Mouse (Mus musculus) skeletal muscle tissue, adult 2 months (tissue): Measurements from ENCODE around the gene Pef1.

ENCODE experiments used
- DNase-seq: peaks from one replicate; pipeline ENCODE4 v3.0.0-alpha.2; 2012; ENCODE audit warnings: low read depth, low spot score

Gene Pef1

DNA sequence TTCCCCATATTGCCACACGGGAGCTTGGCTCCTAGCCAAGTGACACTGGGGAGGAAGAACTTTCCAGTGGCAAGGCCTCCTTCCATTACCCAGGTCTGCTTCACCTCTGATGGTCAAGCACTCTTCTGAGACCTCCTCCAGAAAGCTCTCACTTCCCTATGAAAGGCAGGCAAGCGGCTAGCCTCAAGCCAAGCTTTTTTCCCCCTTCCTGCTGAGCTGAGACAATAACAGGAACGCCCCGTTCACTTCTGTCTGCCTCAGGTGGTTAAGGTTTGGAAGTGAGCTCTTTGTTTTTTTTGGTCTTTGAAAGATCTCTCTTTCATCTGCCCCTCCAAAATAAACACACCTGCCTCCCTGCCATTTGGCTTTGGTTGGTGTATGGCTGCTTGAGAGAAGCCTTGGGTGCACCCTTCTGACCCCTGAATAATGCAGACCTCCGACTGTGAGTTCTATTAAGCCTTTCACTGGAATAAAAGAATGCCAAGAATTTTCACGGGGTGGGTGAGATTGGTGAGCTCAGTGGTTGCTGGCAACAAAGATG, at the start of gene Pef1:
Gene Pef1, plus strand, starts transcription at position 448 of the 541 bp plus-strand sequence.
- DNase-seq: no peak

DNA sequence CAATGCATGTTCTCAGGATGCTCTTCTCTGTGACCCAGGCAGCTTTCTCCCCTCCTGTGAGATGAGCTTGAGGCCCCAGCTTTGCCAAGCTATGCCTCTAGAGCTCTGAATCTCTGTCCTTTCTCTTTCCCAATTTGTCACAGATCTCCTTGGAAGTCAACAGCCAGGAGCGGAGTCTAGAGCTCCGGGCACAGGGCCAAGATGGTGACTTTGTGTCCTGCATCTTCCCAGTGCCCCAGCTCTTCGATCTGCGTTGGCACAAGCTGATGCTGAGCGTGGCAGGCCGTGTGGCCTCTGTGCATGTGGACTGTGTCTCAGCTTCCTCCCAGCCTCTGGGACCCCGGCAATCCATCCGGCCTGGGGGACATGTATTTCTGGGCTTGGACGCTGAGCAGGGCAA, 49.2 kb upstream of the Pef1 start:
- no peak for DNase-seq

DNA sequence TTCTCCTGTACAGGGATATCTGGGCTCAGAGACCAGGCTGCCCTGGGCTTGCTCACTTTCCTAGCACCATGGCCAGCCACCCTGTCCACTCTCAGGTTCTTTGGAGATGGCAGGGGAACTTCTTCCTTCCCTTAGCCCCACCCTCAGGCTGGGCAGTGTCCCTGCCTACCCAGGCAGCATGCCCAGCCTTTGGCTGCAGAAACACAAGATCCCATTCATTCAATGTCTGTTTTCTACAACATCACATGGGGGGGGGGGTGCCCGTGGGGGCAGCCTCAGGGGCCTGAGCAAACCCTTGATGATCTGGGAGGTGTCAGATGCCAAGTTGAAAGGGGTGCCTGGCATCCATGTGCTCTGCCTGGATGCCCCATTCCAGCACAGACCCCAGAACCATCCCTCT, 47.6 kb upstream of the Pef1 start:
- no peak for DNase-seq

DNA sequence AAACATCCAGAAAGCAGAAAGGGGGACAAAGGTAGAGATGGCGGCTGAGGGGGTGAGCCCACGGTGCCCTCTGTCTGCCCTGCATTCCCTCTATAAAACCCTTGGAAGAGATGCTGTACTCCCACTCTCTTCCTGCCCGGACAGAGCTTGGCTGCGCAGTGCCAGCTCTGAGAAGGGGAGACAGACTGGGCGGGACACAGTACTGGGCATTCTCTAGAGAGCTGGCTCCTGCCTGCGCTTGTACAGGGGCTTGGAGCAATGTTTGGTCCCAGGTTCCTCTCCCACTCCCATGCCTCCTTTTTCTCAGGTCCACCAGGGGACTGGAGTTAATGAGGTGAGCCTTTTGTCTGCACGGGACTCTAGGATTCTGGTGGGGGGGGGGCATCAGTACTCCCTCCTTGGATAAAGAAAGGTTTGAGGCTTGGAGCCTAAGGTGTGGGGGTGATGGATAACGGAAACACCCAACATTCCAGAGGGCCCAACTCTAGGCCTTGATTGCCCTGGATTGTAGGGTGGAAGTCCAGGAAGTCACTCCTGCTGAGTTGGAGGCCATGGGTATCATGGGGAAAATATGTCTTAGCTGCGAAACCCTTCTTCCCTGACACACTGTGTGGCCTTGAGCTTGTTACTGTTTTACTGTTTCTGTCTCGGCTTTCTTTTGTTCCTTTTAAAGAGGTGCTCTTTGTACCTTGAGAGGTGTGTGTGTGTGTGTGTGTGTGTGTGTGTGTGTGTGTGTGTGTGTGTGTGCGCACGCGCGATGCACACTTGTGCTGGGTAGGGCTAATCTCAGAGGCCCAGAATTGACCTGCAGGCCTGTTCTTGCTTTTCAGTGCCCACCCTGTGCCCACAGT, 47.0 kb upstream of the Pef1 start:
- DNase-seq: no peak

DNA sequence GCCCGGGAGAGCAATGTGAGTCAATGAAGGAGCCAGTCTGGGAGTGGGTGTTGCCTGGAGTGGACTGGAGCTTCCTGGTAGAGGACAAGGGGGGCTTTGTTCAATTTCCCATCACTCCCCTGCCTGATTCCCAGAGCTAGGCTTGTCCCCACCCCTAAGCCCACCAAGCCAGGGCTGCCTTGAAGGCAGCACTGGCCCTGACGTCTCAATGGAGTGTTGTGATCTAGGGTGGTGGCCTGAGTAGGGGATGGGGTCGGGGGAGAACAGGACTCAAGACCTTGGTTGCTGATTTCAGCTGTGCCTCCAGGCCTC, 46.4 kb upstream of the Pef1 start:
- no peak for DNase-seq

DNA sequence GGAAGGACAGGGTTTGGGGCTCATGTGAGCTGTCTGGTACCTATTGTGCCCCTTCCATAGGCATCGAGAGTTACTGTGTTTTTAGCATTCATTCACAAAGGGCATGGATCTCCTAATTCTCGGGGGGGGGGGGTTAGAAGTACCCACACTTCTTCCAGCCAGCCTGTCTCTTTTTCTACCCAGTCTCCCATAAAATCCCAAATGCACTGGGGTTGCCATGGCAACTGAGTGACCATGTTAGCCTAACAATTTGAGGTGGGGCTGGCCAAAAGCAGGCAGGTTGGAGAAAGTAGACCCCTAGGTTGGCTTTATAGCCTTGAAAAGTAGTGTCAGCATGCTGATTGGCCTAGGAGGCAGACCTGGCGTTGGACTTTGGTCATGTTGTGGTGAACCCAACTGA, 45.9 kb upstream of the Pef1 start:
- DNase-seq: no peak

DNA sequence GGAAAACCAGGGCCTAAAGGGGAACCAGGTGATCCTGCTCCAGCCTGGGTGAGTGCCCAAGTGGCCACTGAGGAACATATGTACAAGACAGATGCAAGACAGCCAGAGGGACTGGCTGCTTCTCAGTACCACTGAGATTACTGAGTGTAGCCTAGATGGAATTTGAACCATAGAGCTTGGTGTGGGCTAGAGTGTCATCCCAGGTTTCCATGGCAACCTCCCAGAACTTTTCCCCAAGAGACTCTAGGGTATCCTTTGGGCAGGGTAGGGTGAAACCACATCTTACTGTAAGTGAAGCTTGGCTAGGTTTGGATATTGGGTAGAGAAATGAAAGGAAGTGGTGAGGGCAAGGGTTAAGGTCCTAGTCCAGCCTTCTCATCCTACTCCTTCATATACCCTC, 41.4 kb upstream of the Pef1 start:
- DNase-seq: no peak

DNA sequence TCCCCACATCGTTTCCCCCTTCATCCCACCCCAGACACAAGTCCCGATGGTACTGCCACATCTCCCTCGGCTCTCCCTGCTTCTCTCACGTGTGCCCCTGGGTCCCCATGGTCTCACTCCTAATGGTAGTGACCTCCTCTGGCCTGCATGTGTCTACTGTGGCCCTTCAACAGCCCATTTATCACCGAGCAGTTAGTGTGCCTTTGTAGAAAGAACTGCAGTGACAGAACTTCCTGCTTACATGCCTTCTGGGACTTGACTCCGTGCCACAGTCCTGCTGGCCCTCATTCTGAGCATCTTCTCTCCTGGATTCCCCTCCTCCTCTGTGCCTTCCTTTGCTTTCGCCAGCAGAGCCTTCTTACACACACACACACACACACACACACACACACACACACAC, 39.2 kb upstream of the Pef1 start:
- no peak for DNase-seq

DNA sequence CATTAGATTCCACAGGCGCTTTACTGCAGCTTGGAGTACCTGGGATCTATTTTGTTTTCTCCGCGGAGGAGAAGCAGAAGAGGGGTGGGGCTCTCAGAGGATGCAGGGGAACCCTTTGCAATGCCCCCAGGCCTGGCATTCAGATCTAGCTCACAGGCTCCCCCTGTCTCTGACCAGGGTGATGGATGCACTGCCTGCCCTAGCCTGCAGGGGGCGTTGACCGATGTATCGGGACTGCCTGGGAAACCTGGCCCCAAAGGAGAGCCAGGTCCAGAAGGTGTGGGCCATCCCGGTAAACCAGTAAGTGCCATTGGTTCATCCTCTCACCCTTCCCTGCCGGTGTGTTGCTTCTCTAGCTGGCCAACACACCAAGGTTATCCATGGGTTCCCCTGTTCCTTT, 35.5 kb upstream of the Pef1 start:
- DNase-seq: no peak

DNA sequence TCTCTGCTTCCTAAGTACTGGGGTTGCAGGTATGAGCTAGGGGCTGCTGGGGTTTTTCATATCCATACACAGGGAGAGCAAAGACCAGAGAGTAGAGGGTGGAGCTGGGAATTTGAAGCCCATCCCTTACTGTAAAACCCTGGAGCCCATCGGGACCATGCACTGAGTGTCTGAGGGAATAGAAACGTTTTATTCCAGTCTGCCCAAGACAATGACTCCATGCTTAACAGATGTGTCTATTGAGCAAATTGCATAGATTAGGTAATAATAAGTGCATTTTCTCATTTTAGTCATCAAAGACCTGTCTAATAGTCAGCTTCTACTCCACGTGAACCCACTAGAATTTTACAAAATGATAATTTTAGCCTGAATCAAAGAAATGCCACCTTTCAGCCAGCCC, 31.8 kb upstream of the Pef1 start:
- no peak for DNase-seq

DNA sequence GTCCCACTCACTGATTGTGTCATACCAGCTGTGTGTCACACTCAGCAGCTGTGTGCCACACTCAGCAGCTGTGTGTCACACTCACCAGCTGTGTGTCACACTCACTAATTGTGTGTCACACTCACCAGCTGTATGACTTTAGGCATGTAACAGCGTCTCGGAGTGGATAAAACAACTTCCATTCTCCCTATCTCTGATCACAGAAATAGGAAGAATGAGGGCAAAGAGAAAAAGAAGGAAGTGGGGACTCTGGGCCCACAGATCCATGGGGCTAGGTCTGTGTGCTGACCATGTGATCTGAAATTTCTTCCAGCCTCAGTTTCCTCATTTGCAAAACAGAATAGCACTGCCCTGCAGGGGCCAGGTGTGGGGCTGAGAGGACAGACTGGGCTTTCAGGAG, 30.6 kb upstream of the Pef1 start:
- DNase-seq: no peak

DNA sequence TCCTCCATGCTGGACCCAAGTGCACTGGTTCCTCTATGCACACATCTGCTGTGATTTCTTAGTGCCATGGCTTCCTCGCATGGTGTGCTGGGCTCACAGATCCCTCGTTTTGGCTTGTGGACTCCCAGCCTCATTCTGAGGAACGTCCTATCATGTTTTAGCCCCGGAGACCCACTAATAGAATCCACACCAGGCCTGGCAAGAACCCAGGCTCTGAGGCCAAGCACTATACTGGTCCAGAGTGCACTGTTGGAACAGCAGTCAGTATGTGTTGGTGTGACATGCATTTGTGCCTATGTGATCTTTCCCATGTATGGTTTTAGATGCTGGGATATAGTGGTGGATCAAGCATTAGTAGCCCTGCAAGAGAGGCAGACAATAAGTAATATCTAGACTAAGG, 29.0 kb upstream of the Pef1 start:
- DNase-seq: no peak

DNA sequence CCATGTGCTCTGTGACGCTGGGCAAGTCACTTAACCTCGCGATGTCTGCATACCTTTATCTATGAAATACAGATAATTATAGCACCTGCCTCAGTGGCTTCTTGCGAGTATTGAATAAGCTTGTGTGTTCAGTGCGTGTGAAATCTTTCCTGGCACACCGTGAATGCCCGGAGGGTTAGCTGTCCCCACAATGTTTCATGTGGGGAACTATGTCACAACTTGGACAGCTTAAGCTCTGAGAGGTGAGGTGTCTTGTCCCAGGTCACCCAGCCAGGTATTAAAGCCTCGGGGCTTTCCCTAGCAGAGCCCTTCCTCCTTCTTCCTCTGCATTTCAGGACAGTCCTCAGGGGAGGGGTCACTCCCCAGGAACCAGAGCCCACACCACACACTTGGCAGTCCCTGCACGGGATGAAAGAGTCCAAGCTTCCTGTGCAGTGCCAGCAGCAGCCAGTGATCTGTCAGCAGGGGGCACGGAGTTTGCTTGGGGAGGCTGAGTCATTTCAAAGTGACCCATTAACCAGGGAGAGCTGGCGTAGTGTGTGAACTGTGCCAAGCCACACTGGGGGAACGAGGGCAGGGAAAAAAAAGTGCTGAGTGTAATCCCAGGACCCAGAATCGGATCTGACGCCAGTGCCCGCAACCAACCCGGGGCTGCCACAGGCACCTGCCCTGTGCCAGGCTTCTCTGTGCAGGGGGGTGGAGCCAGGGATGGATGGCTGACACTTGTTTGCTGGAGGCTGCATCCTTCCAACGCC, 27.4 kb upstream of the Pef1 start:
- DNase-seq: peak; percentile 32

DNA sequence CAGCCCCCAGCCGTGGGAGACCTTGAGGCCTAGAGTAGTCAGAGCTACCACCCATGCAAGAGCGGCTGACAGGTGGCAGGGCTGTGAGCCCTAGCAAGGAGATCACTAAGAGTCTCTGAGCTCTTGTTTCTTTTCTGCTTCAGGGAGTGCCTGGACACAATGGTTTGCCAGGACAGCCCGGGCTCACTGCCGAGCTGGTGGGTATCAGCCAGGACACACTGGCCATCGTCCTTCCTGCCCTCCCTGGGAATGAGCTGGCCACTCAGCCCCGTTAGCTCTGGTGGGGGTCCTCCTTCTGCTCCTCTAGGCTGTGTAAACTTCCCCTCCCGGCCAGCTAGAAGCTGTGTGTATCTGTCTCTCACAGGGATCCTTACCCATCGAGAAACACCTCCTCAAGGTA, 25.5 kb upstream of the Pef1 start:
- DNase-seq: no peak

DNA sequence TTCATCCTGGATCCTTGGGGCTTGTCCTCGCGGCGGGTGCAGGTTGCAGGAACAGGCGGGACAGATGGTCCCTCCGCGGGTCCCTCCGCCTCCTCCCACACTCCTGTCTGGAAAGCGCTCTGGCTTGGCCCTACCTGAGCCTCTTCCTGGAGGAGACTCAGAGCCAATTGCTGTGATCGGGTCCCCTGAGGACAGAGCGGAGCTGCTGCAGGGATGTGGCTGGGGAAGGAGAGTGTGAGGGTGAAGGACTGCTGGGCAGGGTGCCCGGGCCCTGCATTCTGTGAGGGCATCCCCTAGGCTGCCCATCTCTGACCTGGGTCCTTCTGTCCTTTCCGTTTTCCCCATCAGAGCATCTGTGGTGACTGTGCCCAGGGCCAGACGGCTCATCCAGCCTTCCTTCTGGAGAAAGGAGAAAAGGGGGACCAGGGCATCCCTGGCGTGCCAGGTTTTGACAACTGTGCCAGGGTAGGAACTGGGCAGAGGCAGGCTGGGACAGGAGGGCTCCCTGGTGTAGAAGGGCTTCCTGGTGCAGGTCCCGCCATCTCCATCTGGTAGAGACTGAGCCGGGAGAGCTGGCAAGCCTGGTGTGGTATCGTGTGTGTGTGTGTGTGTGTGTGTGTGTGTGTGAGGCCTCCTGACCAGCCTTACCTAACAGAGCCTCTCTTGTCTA, 23.4 kb upstream of the Pef1 start:
- no peak for DNase-seq

DNA sequence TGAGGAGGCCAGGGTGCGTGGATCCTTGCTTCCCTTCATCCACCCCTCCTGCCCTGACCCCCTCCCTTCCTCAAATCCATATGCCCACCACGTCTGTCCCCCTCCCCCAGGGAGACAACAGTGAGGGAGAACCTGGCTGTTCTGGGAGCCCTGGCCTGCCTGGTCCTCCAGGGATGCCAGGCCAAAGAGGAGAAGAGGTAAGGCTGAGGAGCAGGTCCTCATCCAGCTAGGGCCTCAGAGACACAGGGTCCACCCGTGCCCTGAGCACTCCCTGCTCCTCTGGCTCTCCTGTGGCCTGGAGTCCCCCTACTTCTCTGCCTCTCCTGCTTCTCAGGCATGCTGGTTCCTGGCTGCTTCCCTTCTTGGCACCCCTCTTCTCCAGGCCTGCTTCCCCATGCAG, 22.8 kb upstream of the Pef1 start:
- DNase-seq: no peak

DNA sequence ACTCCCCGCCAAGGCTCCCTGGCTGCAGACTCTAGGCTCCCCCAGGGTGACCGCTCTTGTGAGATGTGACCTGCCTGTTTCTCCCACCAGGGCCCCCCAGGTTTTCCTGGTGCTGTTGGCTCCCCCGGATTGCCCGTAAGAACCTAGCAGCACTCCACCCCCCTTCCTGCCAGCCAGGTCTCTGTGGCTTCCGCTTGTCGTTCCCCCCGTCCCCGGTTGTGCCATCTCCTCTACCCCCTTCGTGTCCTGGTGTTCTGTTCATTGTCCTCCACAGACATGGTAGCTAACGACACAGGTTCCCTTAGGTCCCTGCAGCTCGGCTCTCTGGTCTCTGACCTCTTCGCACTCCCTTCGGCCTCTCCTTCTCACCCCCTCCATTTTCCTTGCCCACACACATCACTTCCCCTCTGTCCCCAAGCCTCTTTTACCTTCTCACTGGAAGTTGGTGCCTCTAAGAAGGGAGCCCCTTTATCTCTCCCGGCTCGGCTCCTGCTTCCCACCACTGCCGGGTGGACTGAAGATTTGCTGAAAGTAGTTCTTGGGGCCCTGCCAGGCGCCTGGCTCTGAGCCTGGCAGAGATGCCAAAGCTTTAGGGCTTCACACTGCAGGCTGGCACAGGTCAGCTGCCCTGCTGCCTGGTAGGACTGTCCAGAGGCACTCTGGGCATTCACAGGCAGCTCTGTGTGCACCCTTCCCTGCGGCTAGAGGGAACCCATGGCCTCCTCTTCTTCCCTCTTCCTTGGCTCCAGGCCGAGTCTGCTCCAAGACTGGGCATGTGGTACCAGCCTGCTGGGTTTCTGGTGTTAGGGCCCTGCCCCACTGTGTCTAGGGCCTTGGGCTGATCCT, 20.8 kb upstream of the Pef1 start:
- peak; percentile 50 for DNase-seq

DNA sequence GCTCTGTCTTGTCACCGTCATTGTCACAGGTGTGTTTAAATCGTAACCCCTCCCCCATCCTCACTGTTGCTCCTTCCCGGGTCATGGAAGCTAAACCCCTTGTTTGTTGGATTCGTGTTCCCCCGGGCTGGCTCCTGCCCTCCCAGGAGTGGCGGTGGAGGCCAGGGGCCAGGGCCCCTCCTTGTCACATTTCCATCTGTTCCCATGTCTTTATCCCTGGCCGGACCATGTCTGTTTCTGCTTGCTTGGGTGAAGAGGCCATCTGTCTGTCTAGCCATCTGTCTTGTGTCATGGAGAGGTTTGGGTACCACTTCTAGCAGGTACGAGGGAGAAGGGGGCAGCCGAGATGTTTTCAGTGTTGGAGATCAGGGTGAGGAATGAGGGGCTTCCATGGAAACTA, 20.1 kb upstream of the Pef1 start:
- DNase-seq: no peak

DNA sequence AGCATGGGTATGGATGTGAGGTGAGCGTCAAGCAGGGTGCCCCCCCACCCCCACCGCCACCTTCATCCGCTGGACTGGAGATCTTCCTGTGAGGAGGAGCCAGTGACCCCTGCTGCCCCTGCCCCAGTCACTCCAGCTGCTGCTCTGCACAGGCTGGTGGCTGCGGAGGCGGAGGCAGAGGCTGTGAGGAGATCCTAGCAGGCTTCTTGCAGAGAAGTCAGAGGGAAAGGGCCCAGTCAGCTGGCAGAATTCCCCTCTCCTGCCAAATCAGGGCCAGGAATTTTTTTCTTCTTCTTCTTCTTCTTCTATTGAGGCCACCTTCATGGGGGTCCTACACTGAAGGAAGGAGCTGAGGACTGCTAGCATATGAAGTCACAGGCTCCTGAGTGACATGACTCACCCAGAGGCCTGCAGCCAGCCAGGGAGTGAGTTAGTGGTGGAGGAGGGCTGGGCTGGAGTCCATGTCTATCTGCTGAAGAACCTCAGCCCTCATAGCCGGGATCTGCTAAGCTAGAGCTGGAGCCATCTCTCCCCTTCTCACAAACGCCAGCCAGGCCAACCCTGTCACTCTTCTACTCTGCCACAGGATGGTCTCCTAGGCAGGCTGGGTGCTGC, 17.9 kb upstream of the Pef1 start:
- peak; percentile 24 for DNase-seq

DNA sequence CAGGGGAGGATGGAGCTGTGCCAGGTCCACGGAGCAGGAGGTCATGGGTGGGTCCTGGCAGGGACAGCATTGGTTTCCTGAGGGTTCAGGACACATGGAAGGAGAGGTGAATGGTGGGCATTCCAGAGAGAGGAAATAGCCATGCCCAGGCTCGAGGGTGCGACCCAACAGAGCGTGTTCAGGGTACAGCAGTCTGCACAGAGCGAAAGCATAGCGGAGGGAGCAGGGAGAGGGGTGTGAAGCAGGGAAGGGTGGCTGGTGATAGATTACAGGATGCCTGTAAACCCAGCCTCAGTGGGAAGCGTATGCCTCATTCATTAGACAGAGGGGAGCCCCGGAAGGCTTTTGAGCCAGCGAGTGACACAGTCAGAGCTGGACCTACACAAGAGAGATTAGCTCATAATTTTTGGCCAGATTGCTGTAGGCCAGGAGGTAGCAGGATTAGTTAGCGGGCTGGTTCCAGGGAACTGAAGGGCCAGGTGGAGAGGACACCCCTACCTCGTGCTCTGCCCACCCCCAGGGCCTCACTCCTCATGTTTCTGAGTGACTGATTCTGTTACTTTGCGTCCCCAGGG, 17.0 kb upstream of the Pef1 start:
- DNase-seq: no peak

DNA sequence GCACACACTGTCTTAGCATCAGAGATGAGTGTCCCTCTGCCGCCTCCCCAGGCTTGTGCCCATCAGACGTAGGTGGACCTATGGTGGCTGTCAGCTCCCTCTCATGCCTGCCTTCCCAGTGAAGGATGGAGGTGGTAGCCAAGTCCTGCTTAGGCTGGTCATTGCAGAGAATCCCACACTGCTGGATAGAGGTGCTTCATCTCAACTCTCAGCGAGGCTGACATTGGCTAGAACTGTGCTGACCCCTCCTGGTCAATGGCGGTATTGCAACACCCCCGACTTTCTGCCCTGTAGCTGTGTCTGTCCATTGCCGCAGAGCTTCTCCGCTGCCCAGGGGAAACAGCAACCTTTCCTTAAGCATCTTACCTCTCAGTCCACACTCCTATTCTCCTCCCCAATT, 15.1 kb upstream of the Pef1 start:
- peak; percentile 74 for DNase-seq
